Mouse (Mus musculus): ENCODE results near the gene Aff4. TPM values are rescaled to one million over a fixed set of nuclear protein-coding genes. Genes with fewer than 3 reads are reported as not detected.

Gene Aff4
- total and polyA plus RNA-seq, 3 experiments, result 19.8 to 50.6 (median 22.1) TPM

GRCm38 (mm10) chr11:53330325-53330724 is 20.3 kb upstream of the Aff4 start:
- H3K9me3 ChIP-seq (replicated peaks; ENCODE audit: low read length), result no peaks in the 10 kb centered on the region
- peaks cover 14% of the 10 kb centered on the region for H3K79me2 ChIP-seq (replicated peaks; ENCODE audit: control insufficient read depth, extremely low read depth, insufficient read depth, poor library complexity, severe bottlenecking)
- in situ Hi-C loops (cut with MboI; ENCODE audit: low pct_ligation_motif_present, low pct_unique_long_range_greater_than_20kb, low sequenced_read_pairs), result no loop called here
- no peak overlapping the region for H3K27ac ChIP-seq (ENCODE audit: insufficient read depth, low read depth)
- peaks cover 9 to 27% of the 10 kb centered on the region in 2 experiments for H3K4me1 ChIP-seq (ENCODE audit: control insufficient read depth in 1 of 2, insufficient read depth in 2 of 2)
- dilution Hi-C loops (cut with MboI; ENCODE audit: extremely low pct_ligation_motif_present, extremely low pct_unique_long_range_greater_than_20kb, low sequenced_read_pairs), result no loop called here
- H3K4me3 ChIP-seq (replicated peaks in 1 of 3; ENCODE audit: low read depth in 2 of 3, low read length in 2 of 3, poor library complexity in 1 of 3), result no peak overlapping the region
- no peak for TF ChIP-seq CHD2 (IDR thresholded peaks at IDR 0.05; ENCODE audit: low read length)
- TF ChIP-seq MYC (IDR thresholded peaks at IDR 0.05; ENCODE audit: low read depth, low read length), result no peak
- no peak for TF ChIP-seq SMC3 (IDR thresholded peaks at IDR 0.05; ENCODE audit: low read depth, low read length)
- no peak for TF ChIP-seq EP300 (IDR thresholded peaks at IDR 0.05; ENCODE audit: low read length)
- TF ChIP-seq E2F4 (IDR thresholded peaks at IDR 0.05; ENCODE audit: insufficient replicate concordance, low read depth, low read length), result no peak
- no peak for TF ChIP-seq NELFE (IDR thresholded peaks at IDR 0.05; ENCODE audit: low read depth, low read length)
- no peak for TF ChIP-seq MAX (IDR thresholded peaks at IDR 0.05; ENCODE audit: low read length)
- H3K27me3 ChIP-seq (replicated peaks), result no peaks in the 10 kb centered on the region
- peaks cover 51 to 74% of the 10 kb centered on the region in 2 experiments for H3K36me3 ChIP-seq (replicated peaks in 1 of 2; ENCODE audit: control insufficient read depth in 1 of 2, insufficient read depth in 1 of 2, low read length in 1 of 2)
- no peak overlapping the region for H3K9ac ChIP-seq (ENCODE audit: insufficient read depth, low read depth)
- no peak for DNase-seq (ENCODE audit: extremely low read depth)
- no peak overlapping the region for H3K4me2 ChIP-seq (ENCODE audit: insufficient read depth, low read depth, poor library complexity, severe bottlenecking)

GRCm38 (mm10) chr11:53331121-53331520 is 19.5 kb upstream of the Aff4 start:
- Histone ChIP-seq H3K4me1 (ENCODE audit: control insufficient read depth in 1 of 2, insufficient read depth in 2 of 2) (peaks cover 3 to 19% of the 10 kb centered on the region in 2 experiments; a peak in 3 of 4 replicates), H3K4me2 (ENCODE audit: insufficient read depth, low read depth, poor library complexity, severe bottlenecking) (no peak overlapping the region), H3K27ac (ENCODE audit: insufficient read depth, low read depth) (no peak overlapping the region), H3K4me3 (replicated peaks in 1 of 3; ENCODE audit: low read depth in 2 of 3, low read length in 2 of 3, poor library complexity in 1 of 3) (no peak overlapping the region), H3K9me3 (replicated peaks; ENCODE audit: low read length) (no peaks in the 10 kb centered on the region), H3K79me2 (replicated peaks; ENCODE audit: control insufficient read depth, extremely low read depth, insufficient read depth, poor library complexity, severe bottlenecking) (peaks cover 6% of the 10 kb centered on the region), H3K27me3 (replicated peaks) (no peaks in the 10 kb centered on the region), H3K9ac (ENCODE audit: insufficient read depth, low read depth) (no peak overlapping the region), H3K36me3 (replicated peaks in 1 of 2; ENCODE audit: control insufficient read depth in 1 of 2, insufficient read depth in 1 of 2, low read length in 1 of 2) (peaks cover 51 to 72% of the 10 kb centered on the region in 2 experiments)
- in situ Hi-C loops (cut with MboI; ENCODE audit: low pct_ligation_motif_present, low pct_unique_long_range_greater_than_20kb, low sequenced_read_pairs) (no loop called here), dilution Hi-C loops (cut with MboI; ENCODE audit: extremely low pct_ligation_motif_present, extremely low pct_unique_long_range_greater_than_20kb, low sequenced_read_pairs) (no loop called here)
- no peak for DNase-seq (ENCODE audit: extremely low read depth)
- TF ChIP-seq ZNF384 (IDR thresholded peaks at IDR 0.05; ENCODE audit: low read depth, low read length), result no peak
- TF ChIP-seq GABPA (IDR thresholded peaks at IDR 0.05; ENCODE audit: insufficient replicate concordance, low read depth, low read length), result no peak
- no peak for TF ChIP-seq UBTF (IDR thresholded peaks at IDR 0.05; ENCODE audit: low read depth, low read length)
- TF ChIP-seq JUN (IDR thresholded peaks at IDR 0.05; ENCODE audit: insufficient read depth, low read depth, low read length), result no peak
- no peak for TF ChIP-seq RCOR1 (conservative IDR thresholded peaks at IDR 0.05; ENCODE audit: low read depth, low read length)
- no peak for TF ChIP-seq ZMIZ1 (IDR thresholded peaks at IDR 0.05; ENCODE audit: low read depth, low read length)
- TF ChIP-seq MAX (IDR thresholded peaks at IDR 0.05; ENCODE audit: low read length), result no peak
- no peak for TF ChIP-seq ZC3H11A (IDR thresholded peaks at IDR 0.05; ENCODE audit: low read depth, low read length)
- TF ChIP-seq USF2 (conservative IDR thresholded peaks at IDR 0.05; ENCODE audit: low read depth, low read length), result no peak
- no peak for TF ChIP-seq BHLHE40 (IDR thresholded peaks at IDR 0.05; ENCODE audit: low read depth, low read length)
- TF ChIP-seq EP300 (IDR thresholded peaks at IDR 0.05; ENCODE audit: low read length), result no peak
- no peak for TF ChIP-seq SIN3A (IDR thresholded peaks at IDR 0.05; ENCODE audit: low read length)
- no peak for TF ChIP-seq PAX5 (IDR thresholded peaks at IDR 0.05; ENCODE audit: low read length)
- no peak for TF ChIP-seq ZKSCAN1 (IDR thresholded peaks at IDR 0.05; ENCODE audit: borderline replicate concordance, low read depth, low read length)
